Mouse (Mus musculus): ENCODE data around the gene Rnf181. TPM values are rescaled to one million over a fixed set of nuclear protein-coding genes. Genes with fewer than 3 reads are reported as not detected.

Gene Rnf181
- polyA plus RNA-seq, 1 experiment from 2014 or later, result 106 TPM

Other genes with a start within 250 kb of the Rnf181 start
- 7.9 and 9.9 TPM in 2 replicates for gene Atoh8, start 131.4 kb downstream of the Rnf181 start, polyA plus RNA-seq (2014; fragmentation: Nextera tagmentation; extraction: Ambion mirVana)
- gene Sftpb, start 62.3 kb downstream of the Rnf181 start, polyA plus RNA-seq (2014; fragmentation: Nextera tagmentation; extraction: Ambion mirVana), result not detected in 2 replicates
- gene Usp39, start 21.8 kb downstream of the Rnf181 start, polyA plus RNA-seq (2014; fragmentation: Nextera tagmentation; extraction: Ambion mirVana), result 52.3 and 52.5 TPM in 2 replicates
- gene 0610030E20Rik, start 19.6 kb downstream of the Rnf181 start, polyA plus RNA-seq (2014; fragmentation: Nextera tagmentation; extraction: Ambion mirVana), result 33.9 and 34.3 TPM in 2 replicates
- 13.8 and 15.3 TPM in 2 replicates for gene Tmem150a, start 11.5 kb downstream of the Rnf181 start, polyA plus RNA-seq (2014; fragmentation: Nextera tagmentation; extraction: Ambion mirVana)
- 22.6 and 26.3 TPM in 2 replicates for gene Vamp5, start 13.5 kb upstream of the Rnf181 start, polyA plus RNA-seq (2014; fragmentation: Nextera tagmentation; extraction: Ambion mirVana)
- gene Vamp8, start 23.7 kb upstream of the Rnf181 start, polyA plus RNA-seq (2014; fragmentation: Nextera tagmentation; extraction: Ambion mirVana), result 194 and 206 TPM in 2 replicates
- gene Ggcx, start 47.4 kb upstream of the Rnf181 start, polyA plus RNA-seq (2014; fragmentation: Nextera tagmentation; extraction: Ambion mirVana), result 23.2 TPM in 2 replicates
- 333 and 352 TPM in 2 replicates for gene Mat2a, start 72.6 kb upstream of the Rnf181 start, polyA plus RNA-seq (2014; fragmentation: Nextera tagmentation; extraction: Ambion mirVana)
- gene Sh2d6, start 154.8 kb upstream of the Rnf181 start, polyA plus RNA-seq (2014; fragmentation: Nextera tagmentation; extraction: Ambion mirVana), result 0.32 TPM in 1 of 2 replicates, not detected in the other
- 82.6 and 85.0 TPM in 2 replicates for gene Capg, start 177.4 kb upstream of the Rnf181 start, polyA plus RNA-seq (2014; fragmentation: Nextera tagmentation; extraction: Ambion mirVana)
- gene Elmod3, start 231.5 kb upstream of the Rnf181 start, polyA plus RNA-seq (2014; fragmentation: Nextera tagmentation; extraction: Ambion mirVana), result 19.0 and 19.1 TPM in 2 replicates
- gene Retsat, start 231.5 kb upstream of the Rnf181 start, polyA plus RNA-seq (2014; fragmentation: Nextera tagmentation; extraction: Ambion mirVana), result 17.0 and 21.9 TPM in 2 replicates